Mouse (Mus musculus): Measurements from ENCODE around the gene Pnrc1. TPM values are rescaled to one million over a fixed set of nuclear protein-coding genes. Genes with fewer than 3 reads are reported as not detected.

Gene Pnrc1
- total and polyA plus RNA-seq, 3 experiments: 39.8 to 170 (median 151) TPM

DNA sequence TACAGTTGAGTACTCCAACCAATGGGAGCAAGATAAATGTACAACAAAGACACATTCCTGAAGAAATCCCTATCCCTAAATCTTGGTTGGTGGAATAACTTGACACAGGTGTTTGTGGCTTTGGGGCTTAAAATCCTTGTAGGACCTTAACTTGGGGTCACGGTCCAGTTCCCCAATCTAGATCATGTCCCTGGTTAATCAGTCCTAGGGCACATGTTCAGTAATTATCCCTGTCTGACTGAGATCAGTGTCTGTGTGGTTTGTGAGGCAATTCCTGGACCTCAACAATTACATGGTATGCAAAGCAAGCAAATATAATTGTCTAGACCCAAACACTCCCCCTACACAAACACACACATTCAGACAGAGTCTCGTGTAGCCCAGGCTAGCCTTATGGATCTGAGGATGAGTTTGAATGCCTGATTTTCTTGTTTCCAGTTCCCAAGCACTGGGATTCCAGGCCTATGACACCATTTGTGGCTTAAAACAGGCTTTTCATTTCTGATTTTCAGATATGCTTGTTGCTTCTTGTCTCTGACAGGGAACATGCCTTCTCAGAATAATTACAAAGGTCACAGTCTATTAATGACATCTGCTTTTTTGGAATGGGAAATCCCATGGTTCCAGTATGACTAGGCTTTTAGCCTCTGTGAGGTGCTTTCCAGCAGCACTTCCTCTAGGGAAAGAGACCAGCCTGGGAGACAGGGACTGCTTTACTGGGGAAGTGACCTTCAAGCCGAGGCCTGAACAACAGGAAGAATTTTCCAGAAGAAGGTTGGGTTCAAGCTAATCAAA lies 7.9 kb downstream of the Pnrc1 start:
- peak in 1 of 2 experiments; percentile 26 for DNase-seq
- Histone ChIP-seq H3K4me1 (ENCODE audit: control insufficient read depth, insufficient read depth, low read length) (peaks cover 1% of the 10 kb centered on the region), H3K79me2 (replicated peaks; ENCODE audit: control insufficient read depth, insufficient read depth, low read length) (no peaks in the 10 kb centered on the region), H3K9ac (ENCODE audit: low read depth, low read length) (no peak overlapping the region), H3K36me3 (ENCODE audit: control insufficient read depth, insufficient read depth, low read length) (no peaks in the 10 kb centered on the region), H3K4me3 (no peak overlapping the region), H3K27me3 (ENCODE audit: control insufficient read depth, insufficient read depth, low read length) (no peaks in the 10 kb centered on the region), H3K27ac (peak overlapping the region; percentile 61)
- WGBS: 64% methylated on average over 3 of the region's 3 CpGs
- intact Hi-C loops (cut with DNase I): loop anchor here (2.0 kb wide), 1 partner anchor 35 kb away; no protein-coding TSS in a partner anchor
- TF ChIP-seq EP300 (IDR thresholded peaks at IDR 0.05; ENCODE audit: insufficient read depth, low read depth, low read length): no peak

DNA sequence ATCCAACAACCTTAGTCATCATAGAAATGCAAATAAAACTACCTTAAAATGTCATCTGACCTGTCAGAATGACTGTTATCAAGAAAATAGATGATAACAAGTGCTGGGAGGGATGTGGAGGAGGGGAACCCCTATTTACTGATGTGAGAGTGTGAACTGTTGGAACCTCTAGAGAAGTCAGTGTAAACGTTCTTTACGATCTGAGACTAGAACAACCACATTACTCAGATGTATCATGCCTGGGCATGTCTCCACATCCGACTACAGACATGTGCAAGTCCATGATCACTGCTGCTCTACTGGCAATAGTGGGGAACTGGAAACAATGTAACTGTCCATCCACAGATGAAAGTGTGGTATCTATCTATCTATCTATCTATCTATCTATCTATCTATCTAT lies 16.5 kb downstream of the Pnrc1 start:
- H3K27me3 ChIP-seq (ENCODE audit: control insufficient read depth, insufficient read depth, low read length): no peaks in the 10 kb centered on the region
- H3K4me3 ChIP-seq: no peak overlapping the region
- intact Hi-C loops (cut with DNase I): no loop called here
- no peak for DNase-seq
- H3K9ac ChIP-seq (ENCODE audit: low read depth, low read length): no peak overlapping the region
- H3K4me1 ChIP-seq (ENCODE audit: control insufficient read depth, insufficient read depth, low read length): no peaks in the 10 kb centered on the region
- no peaks in the 10 kb centered on the region for H3K36me3 ChIP-seq (ENCODE audit: control insufficient read depth, insufficient read depth, low read length)
- TF ChIP-seq EP300 (IDR thresholded peaks at IDR 0.05; ENCODE audit: insufficient read depth, low read depth, low read length) (no peak), CTCF (IDR thresholded peaks at IDR 0.05) (no peak), POLR2A (IDR thresholded peaks at IDR 0.05; ENCODE audit: insufficient read depth, low read depth, low read length) (no peak)
- no peaks in the 10 kb centered on the region for H3K79me2 ChIP-seq (replicated peaks; ENCODE audit: control insufficient read depth, insufficient read depth, low read length)
- WGBS: 75% methylated on average over 3 of the region's 3 CpGs
- H3K27ac ChIP-seq: no peak overlapping the region

GRCm38 (mm10) chr4:33270386-33271314 lies 19.3 kb downstream of the Pnrc1 start:
- intact Hi-C loops (cut with DNase I): no loop called here
- Histone ChIP-seq H3K4me3 (no peak overlapping the region), H3K9ac (ENCODE audit: low read depth, low read length) (no peak overlapping the region), H3K27me3 (ENCODE audit: control insufficient read depth, insufficient read depth, low read length) (no peaks in the 10 kb centered on the region), H3K79me2 (replicated peaks; ENCODE audit: control insufficient read depth, insufficient read depth, low read length) (no peaks in the 10 kb centered on the region), H3K36me3 (ENCODE audit: control insufficient read depth, insufficient read depth, low read length) (no peaks in the 10 kb centered on the region), H3K4me1 (ENCODE audit: control insufficient read depth, insufficient read depth, low read length) (no peaks in the 10 kb centered on the region), H3K27ac (no peak overlapping the region)
- TF ChIP-seq CTCF (IDR thresholded peaks at IDR 0.05) (no peak), EP300 (IDR thresholded peaks at IDR 0.05; ENCODE audit: insufficient read depth, low read depth, low read length) (no peak), POLR2A (IDR thresholded peaks at IDR 0.05; ENCODE audit: insufficient read depth, low read depth, low read length) (no peak)
- DNase-seq: no peak
- 93% methylated on average over 11 of the region's 11 CpGs for WGBS

GRCm38 (mm10) chr4:33264979-33265726 lies 24.8 kb downstream of the Pnrc1 start:
- TF ChIP-seq POLR2A (IDR thresholded peaks at IDR 0.05; ENCODE audit: insufficient read depth, low read depth, low read length) (no peak), CTCF (IDR thresholded peaks at IDR 0.05) (no peak), EP300 (IDR thresholded peaks at IDR 0.05; ENCODE audit: insufficient read depth, low read depth, low read length) (no peak)
- WGBS: 76% methylated on average over 11 of the region's 11 CpGs
- DNase-seq: no peak
- Histone ChIP-seq H3K4me3 (no peak overlapping the region), H3K36me3 (ENCODE audit: control insufficient read depth, insufficient read depth, low read length) (0 out of 2 replicates have a peak, but pooled peaks cover 3% of the 10 kb centered on the region), H3K4me1 (ENCODE audit: control insufficient read depth, insufficient read depth, low read length) (peaks cover 4% of the 10 kb centered on the region), H3K9ac (ENCODE audit: low read depth, low read length) (no peak overlapping the region), H3K27me3 (ENCODE audit: control insufficient read depth, insufficient read depth, low read length) (no peaks in the 10 kb centered on the region), H3K79me2 (replicated peaks; ENCODE audit: control insufficient read depth, insufficient read depth, low read length) (no peaks in the 10 kb centered on the region), H3K27ac (no peak overlapping the region)
- intact Hi-C loops (cut with DNase I): loop anchor here (5.0 kb wide), 1 partner anchor 208 kb away; no protein-coding TSS in a partner anchor

GRCm38 (mm10) chr4:33262897-33263296 lies 27.1 kb downstream of the Pnrc1 start:
- Histone ChIP-seq H3K4me1 (ENCODE audit: control insufficient read depth, insufficient read depth, low read length) (peaks cover 4% of the 10 kb centered on the region), H3K4me3 (no peak overlapping the region), H3K27me3 (ENCODE audit: control insufficient read depth, insufficient read depth, low read length) (no peaks in the 10 kb centered on the region), H3K9ac (ENCODE audit: low read depth, low read length) (no peak overlapping the region), H3K79me2 (replicated peaks; ENCODE audit: control insufficient read depth, insufficient read depth, low read length) (no peaks in the 10 kb centered on the region), H3K27ac (no peak overlapping the region), H3K36me3 (ENCODE audit: control insufficient read depth, insufficient read depth, low read length) (0 out of 2 replicates have a peak, but pooled peaks cover 3% of the 10 kb centered on the region)
- no peak for DNase-seq
- intact Hi-C loops (cut with DNase I): loop anchor here (5.0 kb wide), 1 partner anchor 206 kb away; no protein-coding TSS in a partner anchor
- TF ChIP-seq EP300 (IDR thresholded peaks at IDR 0.05; ENCODE audit: insufficient read depth, low read depth, low read length) (no peak), POLR2A (IDR thresholded peaks at IDR 0.05; ENCODE audit: insufficient read depth, low read depth, low read length) (no peak), CTCF (IDR thresholded peaks at IDR 0.05) (no peak)
- WGBS: 78% methylated on average over 1 of the region's 1 CpGs

Measured in heart, adult 2 months (tissue).